Mouse (Mus musculus) heart, embryonic 15.5 days (tissue): ENCODE results near the gene Ssh1. TPM values are rescaled to one million over a fixed set of nuclear protein-coding genes. Genes with fewer than 3 reads are reported as not detected.

Experiments used
- ATAC-seq: fragments of 200-750 bp; cut with Nextera tagmentation; replicated peaks from 2 replicates; pipeline ENCODE4 v1.8.0; 2017; ENCODE audit warnings: low read depth, moderate TSS enrichment; ENCODE audit not compliant: insufficient number of reproducible peaks, insufficient read depth, low FRiP score
- H3K27ac ChIP-seq: fragments of 300-500 bp; sonication (generic); 2 replicates; pipeline ENCODE4 v1.5.1; 2015; ENCODE audit warnings: mild to moderate bottlenecking, inconsistent platforms
- H3K27me3 ChIP-seq: fragments of 300-500 bp; sonication (generic); 2 replicates; pipeline ENCODE4 v1.6.1; 2015; ENCODE audit warnings: inconsistent platforms
- H3K36me3 ChIP-seq: fragments of 300-500 bp; sonication (generic); 2 replicates; pipeline ENCODE4 v1.6.1; 2015; ENCODE audit warnings: mild to moderate bottlenecking, inconsistent platforms
- H3K4me1 ChIP-seq: fragments of 300-500 bp; sonication (generic); replicated peaks from 2 replicates; pipeline ENCODE4 v1.6.1; 2015; ENCODE audit warnings: inconsistent platforms
- H3K4me2 ChIP-seq: fragments of 300-500 bp; sonication (generic); 2 replicates; pipeline ENCODE4 v1.6.1; 2015; ENCODE audit warnings: inconsistent platforms, mild to moderate bottlenecking, moderate library complexity
- H3K4me3 ChIP-seq: fragments of 300-500 bp; sonication (generic); 2 replicates; pipeline ENCODE4 v1.5.1; 2015; ENCODE audit warnings: mild to moderate bottlenecking, inconsistent platforms
- H3K9ac ChIP-seq: fragments of 300-500 bp; sonication (generic); 2 replicates; pipeline ENCODE4 v1.6.1; 2015; ENCODE audit warnings: mild to moderate bottlenecking, inconsistent platforms
- H3K9me3 ChIP-seq: fragments of 300-500 bp; sonication (generic); replicated peaks from 2 replicates; pipeline ENCODE4 v1.6.1; 2016; ENCODE audit warnings: inconsistent platforms
- WGBS: fragments of 180-500 bp; shearing (Covaris S2); methylation state at CpG from one replicate; pipeline ENCODE4 v1.1.7; 2015; ENCODE audit warnings: mixed read lengths; 5-methylcytosine and 5-hydroxymethylcytosine counted together
- polyA plus RNA-seq: library from polyadenylated mRNA; unstranded; fragments of >200 nt; fragmentation: Nextera tagmentation; extraction: Ambion mirVana; gene quantifications from 2 replicates; pipeline ENCODE4 v1.2.1, GENCODE M21; 2015

Ssh1 gene
- polyA plus RNA-seq, 1 experiment from 2014 or later, result 9.0 TPM

DNA sequence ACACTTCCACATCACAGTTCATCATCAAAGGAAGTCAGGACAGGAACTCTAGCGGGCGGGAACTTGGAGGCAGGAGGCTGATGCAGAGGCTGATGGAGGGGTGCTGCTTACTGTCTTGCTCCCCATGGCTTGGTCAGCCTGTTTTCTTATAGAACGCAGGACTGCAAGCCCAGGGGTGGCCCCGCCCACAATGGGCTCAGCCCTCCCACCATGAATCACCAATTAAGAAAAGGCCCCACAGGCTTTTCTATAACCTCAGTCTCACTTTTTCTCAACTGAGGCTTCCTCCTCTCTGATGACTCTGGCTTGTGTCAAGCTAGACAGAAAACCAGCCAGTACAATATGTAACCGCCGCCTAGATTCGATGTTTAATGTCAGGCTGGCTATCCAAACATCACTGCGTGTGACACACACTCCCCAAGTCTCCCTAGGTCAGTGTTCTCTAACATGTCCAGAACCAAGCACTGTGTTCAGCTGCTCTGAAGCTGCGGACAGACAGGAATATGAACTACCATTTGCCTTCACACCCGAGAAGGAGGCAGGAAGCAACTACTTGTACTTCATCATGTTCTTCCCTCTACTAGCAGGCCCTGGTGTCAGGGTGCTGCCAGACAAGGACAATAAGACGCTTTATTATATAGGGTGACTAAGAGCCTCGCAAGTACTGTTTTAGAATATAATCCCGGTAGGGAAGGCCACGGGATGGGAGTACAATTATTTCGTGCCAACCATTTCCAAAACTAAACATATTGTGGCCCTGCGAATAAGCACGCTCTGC, 86.5 kb downstream of the Ssh1 start:
- Histone ChIP-seq H3K4me1 (peaks cover 57% of the 10 kb centered on the region), H3K4me3 (peak overlapping the region; percentile 92), H3K27ac (peak overlapping the region; percentile 97), H3K9ac (peak overlapping the region; percentile 94), H3K9me3 (no peaks in the 10 kb centered on the region), H3K4me2 (peak overlapping the region; percentile 80), H3K27me3 (no peaks in the 10 kb centered on the region), H3K36me3 (no peaks in the 10 kb centered on the region)
- WGBS, result 9% methylated on average over 17 of the region's 17 CpGs
- no peak for ATAC-seq

DNA sequence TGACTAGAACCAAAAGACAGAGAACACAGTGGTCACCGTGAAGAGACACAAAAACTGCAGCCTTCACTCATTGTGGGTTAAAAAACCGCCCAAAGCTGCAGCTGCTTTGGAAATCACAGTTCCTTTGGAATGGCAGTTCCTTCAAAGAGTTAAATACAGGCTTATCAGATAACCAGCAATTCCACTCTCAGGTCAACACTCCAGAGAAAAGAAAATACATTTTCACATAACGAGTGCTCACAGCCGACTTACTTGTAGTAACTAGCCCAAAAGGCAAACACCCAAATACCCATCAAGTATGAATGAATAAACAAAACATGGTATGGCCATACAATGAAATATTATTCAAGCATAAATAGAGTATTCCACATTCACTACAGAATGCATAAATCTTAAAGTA, 88.7 kb downstream of the Ssh1 start:
- Histone ChIP-seq H3K36me3 (no peaks in the 10 kb centered on the region), H3K27ac (no peak overlapping the region), H3K27me3 (no peaks in the 10 kb centered on the region), H3K4me1 (peaks cover 73% of the 10 kb centered on the region), H3K9ac (no peak overlapping the region), H3K4me2 (no peak overlapping the region), H3K9me3 (no peaks in the 10 kb centered on the region), H3K4me3 (no peak overlapping the region)
- ATAC-seq, result no peak
- WGBS, result 21% methylated on average over 4 of the region's 4 CpGs

- no peak overlapping the region for H3K27ac ChIP-seq
- H3K36me3 ChIP-seq, result no peaks in the 10 kb centered on the region
- no peaks in the 10 kb centered on the region for H3K9me3 ChIP-seq
- ATAC-seq, result no peak
- H3K27me3 ChIP-seq, result no peaks in the 10 kb centered on the region
- 54% methylated on average over 5 of the region's 5 CpGs for WGBS
- H3K4me2 ChIP-seq, result no peak overlapping the region
- H3K4me3 ChIP-seq, result no peak overlapping the region
- peaks cover 81% of the 10 kb centered on the region for H3K4me1 ChIP-seq
- H3K9ac ChIP-seq, result no peak overlapping the region
These were observed 90.7 kb downstream of the Ssh1 start for GRCm38 (mm10) chr5:113902983-113903382.

DNA sequence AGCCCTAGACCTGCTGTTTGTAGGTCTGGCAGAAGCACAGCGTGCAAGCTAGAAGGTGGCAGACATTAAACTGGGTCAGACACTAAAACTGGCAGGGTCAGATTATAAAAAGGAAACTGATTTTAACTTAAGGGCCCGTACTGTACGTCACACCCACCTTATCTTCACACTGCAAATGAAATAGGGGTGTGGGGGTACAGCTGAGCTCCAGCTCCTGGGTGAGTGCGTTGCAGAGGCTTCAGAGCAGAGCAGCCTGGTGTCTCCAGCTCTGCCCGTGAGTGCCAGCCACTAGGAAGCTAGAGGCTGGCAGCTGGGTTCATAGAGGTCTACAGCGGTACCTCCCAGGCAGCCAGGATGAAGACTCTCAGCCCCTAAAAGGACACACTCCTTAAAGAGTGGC, 91.7 kb downstream of the Ssh1 start:
- Histone ChIP-seq H3K9ac (no peak overlapping the region; the same call in 1 of the 2 replicates), H3K27ac (peak overlapping the region; percentile 78), H3K36me3 (no peaks in the 10 kb centered on the region), H3K4me3 (no peak overlapping the region), H3K27me3 (no peaks in the 10 kb centered on the region), H3K4me1 (peaks cover 83% of the 10 kb centered on the region), H3K9me3 (no peaks in the 10 kb centered on the region), H3K4me2 (peak overlapping the region; percentile 45; the same call in 1 of the 2 replicates)
- ATAC-seq, result no peak
- 43% methylated on average over 6 of the region's 6 CpGs for WGBS

- Histone ChIP-seq H3K4me1 (peaks cover 76% of the 10 kb centered on the region), H3K9me3 (no peaks in the 10 kb centered on the region), H3K4me3 (no peak overlapping the region; the same call in 1 of the 2 replicates), H3K36me3 (no peaks in the 10 kb centered on the region), H3K4me2 (peak overlapping the region; percentile 45), H3K9ac (peak overlapping the region; percentile 31; the same call in 1 of the 2 replicates), H3K27me3 (no peaks in the 10 kb centered on the region), H3K27ac (peak overlapping the region; percentile 78)
- 28% methylated on average over 8 of the region's 8 CpGs for WGBS
- peak; percentile 70 for ATAC-seq
These were observed 92.6 kb downstream of the Ssh1 start for GRCm38 (mm10) chr5:113901074-113901571.

DNA sequence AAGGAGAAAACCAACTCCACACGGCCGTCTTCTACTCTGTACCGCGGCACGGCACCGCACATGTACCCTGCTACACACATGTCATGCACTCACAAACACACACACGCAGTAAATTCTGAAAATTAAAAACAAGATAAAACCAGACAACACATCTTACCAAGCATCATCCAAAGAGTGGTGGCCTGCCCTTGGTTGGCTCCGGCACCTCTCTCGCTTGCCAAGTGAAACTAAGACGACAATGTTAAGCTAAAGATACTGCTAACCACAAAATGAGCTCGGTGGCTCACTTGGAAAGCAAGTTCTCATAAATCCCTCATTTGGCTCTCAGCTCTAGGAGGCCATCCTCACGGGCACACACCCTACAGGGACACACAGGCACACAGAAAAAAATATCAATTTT, 94.2 kb downstream of the Ssh1 start:
- no peak overlapping the region for H3K4me3 ChIP-seq
- no peak overlapping the region for H3K9ac ChIP-seq
- H3K36me3 ChIP-seq, result no peaks in the 10 kb centered on the region
- WGBS, result 76% methylated on average over 12 of the region's 12 CpGs
- no peaks in the 10 kb centered on the region for H3K9me3 ChIP-seq
- H3K4me1 ChIP-seq, result peaks cover 62% of the 10 kb centered on the region
- ATAC-seq, result no peak
- H3K4me2 ChIP-seq, result no peak overlapping the region
- no peaks in the 10 kb centered on the region for H3K27me3 ChIP-seq
- H3K27ac ChIP-seq, result 0 out of 2 replicates have a peak overlapping the region, but pooled peaks have one; percentile 9

- Histone ChIP-seq H3K4me1 (peaks cover 43% of the 10 kb centered on the region), H3K9me3 (no peaks in the 10 kb centered on the region), H3K4me2 (no peak overlapping the region), H3K27me3 (no peaks in the 10 kb centered on the region), H3K4me3 (no peak overlapping the region), H3K9ac (no peak overlapping the region), H3K27ac (no peak overlapping the region; the same call in none of the 2 replicates), H3K36me3 (no peaks in the 10 kb centered on the region)
- WGBS, result 52% methylated on average over 7 of the region's 7 CpGs
- no peak for ATAC-seq
These were observed 101.7 kb downstream of the Ssh1 start for GRCm38 (mm10) chr5:113892005-113892404.

DNA sequence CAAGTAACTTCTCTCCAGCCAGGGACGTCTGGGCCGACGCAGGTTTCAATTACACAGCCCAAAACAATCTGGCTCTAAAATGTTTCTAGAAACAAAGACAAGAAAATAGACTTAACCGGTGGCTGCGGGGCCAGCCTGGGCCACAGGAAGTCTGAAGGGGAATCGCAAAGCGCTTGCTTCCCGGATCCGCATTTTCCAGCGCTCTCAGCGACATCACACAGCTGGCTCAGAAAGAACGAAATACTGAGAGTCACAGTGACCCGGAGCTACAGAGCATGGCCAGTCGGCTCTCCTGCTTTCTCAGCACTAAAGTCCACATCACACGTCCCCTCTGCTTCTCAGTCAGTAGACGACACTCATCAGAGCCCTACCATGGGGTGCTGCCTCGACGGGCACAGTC, 102.8 kb downstream of the Ssh1 start:
- H3K4me1 ChIP-seq, result peaks cover 44% of the 10 kb centered on the region
- 74% methylated on average over 18 of the region's 18 CpGs for WGBS
- H3K9ac ChIP-seq, result no peak overlapping the region
- H3K4me2 ChIP-seq, result no peak overlapping the region
- H3K4me3 ChIP-seq, result no peak overlapping the region
- H3K36me3 ChIP-seq, result no peaks in the 10 kb centered on the region
- ATAC-seq, result no peak
- peak overlapping the region; percentile 40 for H3K27ac ChIP-seq
- no peaks in the 10 kb centered on the region for H3K9me3 ChIP-seq
- H3K27me3 ChIP-seq, result no peaks in the 10 kb centered on the region

GRCm38 (mm10) chr5:113889912-113890311, 103.8 kb downstream of the Ssh1 start:
- Histone ChIP-seq H3K9me3 (no peaks in the 10 kb centered on the region), H3K4me1 (peaks cover 51% of the 10 kb centered on the region), H3K9ac (no peak overlapping the region), H3K4me3 (no peak overlapping the region), H3K4me2 (peak overlapping the region; percentile 43), H3K27me3 (no peaks in the 10 kb centered on the region), H3K27ac (peak overlapping the region; percentile 73), H3K36me3 (no peaks in the 10 kb centered on the region)
- WGBS, result 25% methylated on average over 4 of the region's 4 CpGs
- no peak for ATAC-seq

DNA sequence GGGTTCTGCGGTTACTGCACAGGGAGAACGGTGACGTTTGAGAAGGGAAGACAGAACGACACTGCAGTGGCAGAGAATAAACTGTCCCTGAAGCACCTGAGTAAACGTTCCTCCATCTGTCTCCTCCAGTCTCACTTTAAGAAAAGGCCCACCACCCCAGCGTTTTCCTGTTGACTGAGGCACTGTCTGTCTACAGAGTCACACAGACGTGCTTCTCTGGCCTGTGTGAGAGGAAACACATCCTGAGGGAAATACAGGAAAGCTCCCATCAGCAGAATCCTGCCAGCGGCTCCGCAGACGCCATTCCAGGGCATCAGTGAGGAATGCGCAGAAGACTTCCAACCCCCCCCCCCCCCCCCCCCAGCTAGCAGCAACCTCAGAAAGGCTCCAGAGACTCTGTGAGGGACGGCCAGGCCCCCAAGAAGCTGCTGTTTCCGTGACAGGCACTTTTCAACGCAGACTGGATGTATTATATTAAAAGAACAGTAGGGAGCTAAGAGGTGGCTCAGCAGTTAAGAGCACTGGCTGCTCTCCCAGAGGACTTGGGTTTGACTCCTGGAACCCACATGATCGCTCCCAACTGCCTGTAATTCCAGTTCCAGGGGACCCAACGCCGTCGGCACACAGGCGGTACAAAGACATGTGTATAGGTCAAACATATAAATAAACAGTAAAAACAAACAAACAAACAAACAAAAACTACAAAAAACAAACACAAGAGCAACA, 104.3 kb downstream of the Ssh1 start:
- H3K36me3 ChIP-seq, result no peaks in the 10 kb centered on the region
- H3K9me3 ChIP-seq, result no peaks in the 10 kb centered on the region
- H3K4me1 ChIP-seq, result peaks cover 56% of the 10 kb centered on the region
- H3K27me3 ChIP-seq, result no peaks in the 10 kb centered on the region
- H3K9ac ChIP-seq, result no peak overlapping the region
- H3K27ac ChIP-seq, result peak overlapping the region; percentile 73
- no peak overlapping the region for H3K4me3 ChIP-seq
- H3K4me2 ChIP-seq, result peak overlapping the region; percentile 43
- peak; percentile 58 for ATAC-seq
- 8% methylated on average over 19 of the region's 19 CpGs for WGBS

DNA sequence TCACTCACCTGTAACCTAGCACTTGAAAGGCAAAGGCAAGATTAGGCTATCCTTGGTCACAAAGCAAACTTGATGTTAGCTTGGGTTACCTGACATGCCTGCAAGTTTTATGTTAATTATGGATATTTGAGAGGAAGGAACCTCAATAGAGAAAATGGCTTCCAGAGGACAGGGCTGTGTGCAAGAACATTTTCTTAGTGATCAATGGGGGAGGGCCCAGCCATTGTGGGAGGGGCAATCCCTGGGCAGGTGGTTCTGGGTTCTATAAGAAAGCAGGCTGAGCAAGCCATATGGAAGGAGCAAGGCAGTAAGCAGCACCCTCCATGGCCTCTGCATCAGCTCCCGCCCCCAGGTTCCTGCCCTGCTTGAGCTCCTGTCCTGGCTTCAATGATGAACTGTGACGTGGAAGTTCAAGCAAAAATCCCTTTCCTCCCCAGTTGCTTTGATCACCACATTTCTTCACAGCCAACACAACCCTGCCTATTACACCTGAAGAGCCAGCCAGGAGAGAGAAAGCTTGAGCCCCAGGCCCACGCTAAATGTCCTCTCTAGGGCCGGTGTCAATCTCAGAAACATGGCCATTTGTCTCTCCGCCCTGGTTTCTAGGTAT, 105.4 kb downstream of the Ssh1 start:
- Histone ChIP-seq H3K4me3 (no peak overlapping the region), H3K36me3 (no peaks in the 10 kb centered on the region), H3K9me3 (no peaks in the 10 kb centered on the region), H3K4me2 (no peak overlapping the region; the same call in 1 of the 2 replicates), H3K27ac (peak overlapping the region; percentile 73), H3K27me3 (no peaks in the 10 kb centered on the region), H3K4me1 (peaks cover 65% of the 10 kb centered on the region), H3K9ac (no peak overlapping the region)
- ATAC-seq, result no peak
- WGBS, result 80% methylated on average over 5 of the region's 5 CpGs
